Mouse (Mus musculus) brain, embryonic 18.5 days (tissue): Measurements from ENCODE around the gene Pnpla1.
"Not testable (repeated sequence)": the region's sequence is repeated elsewhere in the genome, so short reads cannot be mapped to it uniquely, and the experiment has no call there.

ENCODE experiments used
- DNase-seq: peaks from one replicate; pipeline ENCODE4 v3.0.0-alpha.2; 2012; ENCODE audit warnings: low read depth, low spot score

Gene Pnpla1

DNA sequence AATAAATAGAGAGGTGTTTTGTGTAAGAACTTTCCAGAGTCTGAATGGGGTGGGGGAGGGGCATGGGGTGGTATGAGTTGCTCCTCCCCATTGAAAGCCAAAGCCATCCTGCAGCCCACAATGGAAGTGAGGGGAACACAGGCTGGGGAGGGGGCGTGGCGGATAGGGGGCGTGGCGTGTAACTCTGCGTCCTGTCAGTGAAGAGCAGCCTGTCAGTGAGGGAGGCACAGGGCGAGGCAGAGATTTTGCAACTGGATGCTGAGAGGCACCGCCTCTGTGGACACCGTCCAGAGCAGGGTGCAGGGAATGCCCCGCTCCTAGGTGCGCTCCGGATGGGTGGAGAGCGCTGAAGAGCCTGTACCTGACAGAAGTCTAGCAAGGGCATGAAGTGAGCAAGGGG is at the start of gene Pnpla1:
Gene Pnpla1 (plus strand): TSS at position 207 of the 400 bp plus-strand sequence.
- no peak for DNase-seq

GRCm38 (mm10) chr17:28808714-28809113 is 49.5 kb upstream of the Pnpla1 start:
- DNase-seq, result no peak

GRCm38 (mm10) chr17:28809175-28809831 is 48.9 kb upstream of the Pnpla1 start:
- no peak for DNase-seq

GRCm38 (mm10) chr17:28812345-28812744 is 45.9 kb upstream of the Pnpla1 start:
- no peak for DNase-seq

DNA sequence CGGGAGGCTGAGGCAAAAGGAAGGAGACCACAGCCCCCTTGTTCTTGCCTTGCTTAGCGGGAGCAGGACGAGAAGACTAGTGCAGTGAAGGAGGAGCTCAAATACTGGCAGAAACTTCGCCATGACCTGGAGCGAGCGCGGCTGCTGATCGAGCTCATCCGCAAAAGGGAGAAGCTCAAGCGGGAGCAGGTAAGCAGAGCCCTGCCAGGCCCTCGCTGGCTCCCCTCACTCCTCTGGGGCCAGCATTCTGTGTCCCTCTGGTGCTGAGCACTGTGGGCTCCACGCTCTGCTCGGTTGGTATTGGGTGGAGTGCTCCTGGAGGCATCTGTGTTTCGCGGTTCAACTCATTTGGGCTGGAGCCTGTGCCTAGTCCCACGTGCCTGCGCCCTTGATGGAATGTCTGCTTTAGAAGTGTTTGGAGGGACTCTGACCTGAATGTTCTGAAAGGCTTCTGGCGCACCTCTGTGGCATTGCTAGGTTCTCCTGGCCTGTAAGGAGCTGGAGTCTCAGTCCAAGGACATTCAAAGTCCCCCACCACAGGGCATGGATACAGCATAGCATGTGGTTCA is 43.6 kb upstream of the Pnpla1 start:
- DNase-seq, result no peak

DNA sequence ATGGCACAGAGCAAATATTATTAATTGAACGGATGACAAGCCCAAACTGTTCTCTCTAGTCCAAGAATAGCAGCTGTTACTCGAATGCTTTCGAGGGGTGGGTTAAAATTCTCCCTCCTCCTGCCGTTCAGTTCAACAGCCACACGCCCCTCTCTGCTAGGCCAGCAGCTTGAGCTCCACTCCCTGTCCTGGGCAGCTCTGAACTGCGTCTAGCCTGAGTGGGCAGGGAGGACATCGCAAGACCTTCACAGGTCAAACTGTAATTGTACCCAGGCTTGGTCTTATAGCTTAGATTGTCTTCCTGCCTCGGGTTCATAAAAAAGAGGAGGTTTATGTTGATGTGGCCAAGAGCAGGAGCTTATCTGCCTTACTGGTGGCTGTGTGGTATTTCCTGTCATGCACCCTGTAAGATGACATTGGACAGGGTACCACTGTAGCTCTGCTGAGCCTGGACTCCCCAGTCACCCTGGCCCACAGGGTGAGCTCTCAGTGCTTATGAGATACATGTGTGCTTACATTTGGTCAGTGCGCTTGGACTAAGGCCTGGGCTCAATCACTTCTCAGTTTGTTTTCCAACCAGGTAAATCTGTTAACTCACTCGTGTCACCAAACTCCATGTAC is 42.7 kb upstream of the Pnpla1 start:
- no peak for DNase-seq

- not testable (repeated sequence) for DNase-seq
Measured at GRCm38 (mm10) chr17:28816326-28816725, 41.9 kb upstream of the Pnpla1 start.

DNA sequence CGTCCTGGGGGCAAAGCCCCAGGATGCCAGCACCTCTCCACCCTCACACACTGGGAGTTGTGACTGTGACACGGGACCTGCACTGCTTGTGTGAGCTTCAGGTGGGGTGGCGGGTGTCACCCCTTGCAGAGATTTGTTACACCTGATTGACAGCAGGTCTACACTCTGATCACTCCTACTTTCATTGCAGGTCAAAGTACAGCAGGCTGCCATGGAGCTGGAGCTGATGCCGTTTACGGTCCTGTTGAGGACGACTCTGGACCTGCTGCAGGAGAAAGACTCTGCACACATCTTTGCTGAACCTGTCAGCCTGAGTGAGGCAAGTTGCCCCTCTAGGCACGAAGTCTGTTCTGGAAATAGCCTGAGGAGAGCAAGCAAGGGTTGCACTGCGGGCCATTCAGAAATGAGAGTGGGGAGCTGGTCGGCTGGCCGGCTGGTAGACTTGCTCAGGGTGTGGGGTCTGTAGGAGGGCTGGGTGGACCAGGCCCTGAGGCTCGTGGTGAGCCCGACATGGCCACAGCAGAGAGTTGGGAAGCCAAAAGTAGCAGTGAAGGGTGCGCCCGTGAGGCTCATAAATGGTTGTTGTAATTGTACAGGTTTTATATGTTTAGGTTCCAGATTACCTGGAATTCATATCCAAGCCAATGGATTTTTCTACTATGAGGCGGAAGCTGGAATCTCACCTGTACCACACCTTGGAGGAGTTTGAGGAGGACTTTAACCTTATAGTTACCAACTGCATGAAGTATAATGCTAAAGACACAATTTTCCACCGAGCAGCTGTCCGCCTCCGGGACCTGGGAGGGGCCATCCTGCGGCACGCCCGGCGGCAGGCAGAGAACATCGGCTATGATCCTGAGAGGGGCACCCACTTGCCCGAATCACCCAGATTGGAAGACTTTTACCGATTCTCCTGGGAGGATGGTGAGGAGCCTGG is 41.1 kb upstream of the Pnpla1 start:
- no peak for DNase-seq

DNA sequence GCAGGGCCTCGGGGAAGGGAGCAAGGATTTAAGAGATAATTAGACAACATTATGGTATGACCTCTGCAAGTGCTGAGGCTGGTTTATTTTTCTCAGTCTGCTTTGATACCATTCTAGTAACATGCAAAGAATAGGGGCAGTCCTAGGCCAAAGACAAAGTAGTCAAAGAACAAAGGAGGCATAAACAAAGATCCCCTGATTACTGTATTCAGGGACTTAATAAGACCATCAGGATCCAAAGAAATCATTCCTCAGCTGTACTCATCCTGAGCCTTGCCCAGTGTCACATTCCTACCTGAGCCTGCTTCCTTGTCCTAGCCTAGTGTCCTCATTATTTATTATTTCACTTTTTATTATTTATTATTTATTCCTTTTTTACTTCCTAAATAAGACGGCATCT is 38.0 kb upstream of the Pnpla1 start:
- no peak for DNase-seq

DNA sequence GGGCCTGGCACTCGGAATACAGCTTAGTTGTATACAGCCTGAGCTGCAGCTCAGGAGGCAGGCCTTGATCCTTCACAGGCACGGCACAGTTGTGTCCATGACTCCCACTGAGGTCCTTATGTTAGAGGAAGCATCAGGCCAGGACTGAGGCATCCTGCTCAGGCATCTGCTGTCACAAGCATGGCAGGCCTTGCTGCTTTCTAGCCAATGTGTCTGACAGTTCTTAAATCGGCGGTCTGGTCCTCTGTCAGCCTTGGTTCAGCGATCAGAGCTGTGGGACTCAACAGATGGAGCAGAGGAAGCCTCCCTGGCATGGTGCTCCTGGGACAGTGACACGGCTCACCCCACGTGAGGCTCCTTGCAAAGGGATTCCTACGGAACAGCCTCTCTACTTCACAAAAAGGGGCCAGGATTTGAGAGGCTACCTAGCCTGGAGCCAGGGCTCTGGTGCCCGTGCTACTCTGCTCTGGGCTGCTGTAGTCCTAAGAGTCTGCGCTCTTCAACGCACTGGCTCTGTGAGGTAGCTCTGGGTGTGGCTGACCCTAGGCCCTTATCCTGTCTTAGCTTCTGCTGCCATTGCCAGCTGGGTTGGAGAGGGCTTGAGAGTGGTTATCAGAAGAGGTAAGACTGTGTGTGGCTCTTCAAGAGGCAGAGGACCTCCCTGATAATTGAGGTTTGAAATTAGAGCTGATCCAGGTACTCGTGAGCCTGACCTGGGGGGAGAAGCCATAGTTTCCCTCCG is 35.0 kb upstream of the Pnpla1 start:
- no peak for DNase-seq

GRCm38 (mm10) chr17:28823749-28824148 is 34.5 kb upstream of the Pnpla1 start:
- no peak for DNase-seq

DNA sequence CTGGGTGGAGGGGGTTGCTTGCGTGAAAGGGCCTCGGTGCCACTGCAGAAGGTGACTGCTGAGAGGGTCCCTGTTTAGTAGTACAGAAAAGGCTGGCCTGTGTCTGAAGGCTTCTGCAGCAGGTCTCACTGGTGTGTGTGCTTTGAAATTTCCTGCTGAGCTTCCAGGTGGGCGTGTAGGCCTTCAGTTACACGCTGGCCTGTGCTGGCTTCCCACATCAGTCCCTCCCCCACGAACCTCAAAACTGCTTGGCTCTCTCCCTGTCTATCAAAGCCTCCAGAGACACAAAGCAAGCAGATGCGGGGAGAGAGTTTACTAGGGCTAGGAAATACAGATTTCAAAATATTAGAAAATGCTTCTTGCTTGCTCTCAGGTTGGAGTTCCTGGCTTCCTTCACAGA is 33.3 kb upstream of the Pnpla1 start:
- no peak for DNase-seq

GRCm38 (mm10) chr17:28825359-28826041 is 32.7 kb upstream of the Pnpla1 start:
- no peak for DNase-seq

DNA sequence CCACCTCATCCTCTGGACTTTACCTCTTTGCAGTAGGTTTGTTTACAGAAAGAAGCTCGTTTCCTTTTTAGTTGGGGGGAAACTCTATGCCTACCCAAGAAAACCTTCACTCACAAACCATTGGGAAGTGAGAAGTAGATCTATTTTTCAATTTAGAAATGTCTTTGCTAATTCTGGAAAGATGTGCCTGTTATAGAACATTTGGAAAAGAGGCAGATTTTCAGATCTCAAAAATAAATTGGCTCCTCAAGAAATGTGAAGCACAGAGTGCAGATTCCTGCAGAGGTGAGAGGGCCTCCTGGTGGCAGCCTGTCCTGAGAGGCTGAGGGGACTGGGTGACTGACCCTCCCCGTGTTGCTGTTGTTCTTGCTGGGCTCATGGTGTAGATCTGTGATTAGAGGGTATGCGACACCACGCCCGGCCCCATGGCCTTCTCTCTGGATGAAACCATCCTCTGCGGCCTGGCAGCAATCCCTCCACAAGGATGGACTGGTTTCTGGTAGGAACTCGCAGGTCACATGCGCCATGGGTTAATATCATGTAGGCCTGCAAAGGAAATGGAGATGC is 30.5 kb upstream of the Pnpla1 start:
- no peak for DNase-seq

DNA sequence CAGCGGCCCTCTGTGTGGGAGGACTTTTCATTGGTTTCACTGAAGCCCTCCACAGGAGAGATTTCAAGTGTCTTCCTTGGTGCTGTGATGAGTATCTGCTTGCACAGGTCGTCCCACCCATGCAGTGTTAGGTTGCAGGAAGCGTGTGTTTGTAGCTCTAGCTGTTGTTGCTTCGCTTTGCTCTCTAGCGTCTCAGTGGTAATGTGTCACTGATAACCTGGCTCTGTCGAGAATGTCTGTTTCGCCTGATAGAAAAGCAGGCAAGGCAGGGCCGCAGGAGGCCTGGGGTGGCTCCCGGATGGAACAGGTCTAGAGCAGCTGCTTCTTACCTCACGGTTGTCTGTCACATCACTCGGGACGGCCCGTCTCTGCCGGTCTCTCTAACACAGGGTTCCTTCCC is 29.1 kb upstream of the Pnpla1 start:
- no peak for DNase-seq

DNA sequence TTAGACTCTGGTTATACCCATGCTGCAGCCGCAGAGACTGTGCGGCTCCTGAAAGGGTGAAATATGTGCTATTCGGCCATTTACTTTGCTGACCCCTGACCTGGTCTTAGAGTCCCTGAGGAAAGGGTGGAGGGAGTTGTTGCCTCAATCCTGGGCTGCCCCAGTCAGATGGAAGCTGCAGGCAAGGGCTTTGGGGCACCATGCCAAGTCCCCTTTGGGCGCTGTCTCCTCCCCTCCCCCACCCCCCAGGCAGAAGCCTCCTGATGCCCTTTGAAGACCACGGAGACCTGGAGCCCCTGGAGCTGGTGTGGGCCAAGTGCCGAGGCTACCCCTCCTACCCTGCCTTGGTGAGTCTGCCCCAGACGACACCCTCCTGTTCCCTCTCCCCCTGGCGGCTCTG is 27.1 kb upstream of the Pnpla1 start:
- no peak for DNase-seq

- no peak for DNase-seq
Measured at GRCm38 (mm10) chr17:28832040-28832439, 26.2 kb upstream of the Pnpla1 start.

- DNase-seq, result no peak
Measured at GRCm38 (mm10) chr17:28832875-28833274, 25.3 kb upstream of the Pnpla1 start.

- DNase-seq, result no peak
Measured at GRCm38 (mm10) chr17:28834676-28835075, 23.5 kb upstream of the Pnpla1 start.

DNA sequence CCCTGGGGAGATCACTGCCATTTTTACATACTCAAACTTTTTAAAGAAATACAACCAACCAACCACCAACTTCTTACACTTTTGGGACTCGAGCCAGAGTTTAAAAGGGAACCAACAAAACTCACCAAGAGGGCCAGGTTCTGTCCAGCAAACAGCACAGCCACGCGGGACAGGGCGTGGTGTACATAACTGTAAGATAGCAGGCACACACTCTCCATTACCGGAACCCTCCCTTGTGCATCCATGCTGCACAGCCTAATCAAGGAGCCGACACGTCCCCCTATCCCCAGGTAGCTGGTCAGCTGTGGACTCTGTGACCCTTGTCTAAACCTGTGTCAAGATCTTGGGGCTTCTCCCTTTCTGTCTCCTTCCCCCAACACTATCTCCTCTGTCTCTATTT is 20.4 kb upstream of the Pnpla1 start:
- DNase-seq, result no peak

- DNase-seq, result not testable (repeated sequence)
Measured at GRCm38 (mm10) chr17:28841947-28842346, 16.3 kb upstream of the Pnpla1 start.
